Mouse (Mus musculus): ENCODE data around the gene Ccdc85b.

DNA sequence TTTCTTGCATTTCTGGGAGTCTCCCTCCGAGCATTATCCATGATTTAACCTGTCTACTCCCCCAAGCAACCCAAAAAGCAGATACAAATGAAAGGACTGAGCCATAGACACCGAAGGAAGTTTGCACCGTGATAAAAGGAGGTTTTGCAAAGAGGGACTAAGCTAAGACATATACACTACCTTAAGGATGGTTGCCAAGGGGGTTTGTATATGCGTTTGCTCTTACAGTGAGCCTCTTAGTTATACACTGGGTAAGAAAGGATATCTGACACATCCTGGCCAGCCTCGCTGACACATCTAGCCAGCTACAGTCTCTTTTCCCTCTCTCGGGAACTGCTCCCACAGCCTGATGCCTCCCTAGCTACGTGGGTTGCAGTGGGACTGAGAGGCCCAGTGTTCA, 23.7 kb downstream of the Ccdc85b start:
- TF ChIP-seq CTCF (IDR thresholded peaks at IDR 0.05; ENCODE audit: control insufficient read depth, insufficient read depth, insufficient read length) = no peak
- TF ChIP-seq MYOD1 (IDR thresholded peaks at IDR 0.05; ENCODE audit: control insufficient read depth, insufficient read length, low read depth) = no peak
- TF ChIP-seq CEBPB (IDR thresholded peaks at IDR 0.05; ENCODE audit: low read depth) = no peak
- no peak for TF ChIP-seq MYOG (IDR thresholded peaks at IDR 0.05; ENCODE audit: control insufficient read depth, extremely low read depth, insufficient read length)
- no peak for TF ChIP-seq MAX (IDR thresholded peaks at IDR 0.05)
- TF ChIP-seq FOSL1 (IDR thresholded peaks at IDR 0.05; ENCODE audit: insufficient read depth, low read length, poor library complexity, severe bottlenecking) = no peak

Measured in C2C12 (cell line).